Mouse (Mus musculus) gastrocnemius, postnatal 25 days (tissue): ENCODE measurements around the gene Arvcf. TPM values are rescaled to one million over a fixed set of nuclear protein-coding genes. Genes with fewer than 3 reads are reported as not detected.
A peak's percentile ranks its signal among the peaks of the same experiment; 100 is the strongest.

ENCODE experiments used
- DNase-seq: peaks from one replicate; pipeline ENCODE4 v3.0.0; 2022
- total RNA-seq, 2 experiments: library from RNA; stranded (reverse); gene quantifications; 1 replicate in 1 of 2; 2 replicates in 1 of 2; pipeline ENCODE4 v1.2.3; 2021

Gene Arvcf
- total RNA-seq, 2 experiments from 2014 or later = 12.5 to 14.3 TPM

GRCm38 (mm10) chr16:18388583-18389435 lies 40.8 kb downstream of the Arvcf start:
- peak; percentile 6 for DNase-seq

GRCm38 (mm10) chr16:18390399-18390798 lies 42.4 kb downstream of the Arvcf start:
- no peak for DNase-seq

- no peak for DNase-seq
Measured at GRCm38 (mm10) chr16:18391127-18391526, 43.1 kb downstream of the Arvcf start.

GRCm38 (mm10) chr16:18391728-18392127 lies 43.7 kb downstream of the Arvcf start:
- no peak for DNase-seq

- DNase-seq = peak; percentile 92
Measured at GRCm38 (mm10) chr16:18392469-18393426, 44.8 kb downstream of the Arvcf start.

GRCm38 (mm10) chr16:18393595-18393994 lies 45.6 kb downstream of the Arvcf start:
- DNase-seq = no peak

- no peak for DNase-seq
Measured at GRCm38 (mm10) chr16:18394056-18394455, 46.1 kb downstream of the Arvcf start.

GRCm38 (mm10) chr16:18394777-18395619 lies 47.0 kb downstream of the Arvcf start:
- DNase-seq = no peak

- no peak for DNase-seq
Measured at GRCm38 (mm10) chr16:18395620-18396036, 47.6 kb downstream of the Arvcf start.

GRCm38 (mm10) chr16:18396201-18396600 lies 48.2 kb downstream of the Arvcf start:
- peak; percentile 80 for DNase-seq

- no peak for DNase-seq
Measured at GRCm38 (mm10) chr16:18396791-18397621, 49.0 kb downstream of the Arvcf start.

GRCm38 (mm10) chr16:18400028-18400427 lies 52.0 kb downstream of the Arvcf start:
- DNase-seq = no peak

GRCm38 (mm10) chr16:18400472-18401216 lies 52.7 kb downstream of the Arvcf start:
- DNase-seq = no peak

GRCm38 (mm10) chr16:18403285-18403684 lies 55.3 kb downstream of the Arvcf start:
- DNase-seq = no peak

- no peak for DNase-seq
Measured at GRCm38 (mm10) chr16:18405091-18405854, 57.3 kb downstream of the Arvcf start.

- no peak for DNase-seq
Measured at GRCm38 (mm10) chr16:18405876-18406275, 57.9 kb downstream of the Arvcf start.

GRCm38 (mm10) chr16:18406293-18406692 lies 58.3 kb downstream of the Arvcf start:
- peak; percentile 52 for DNase-seq

GRCm38 (mm10) chr16:18407912-18408311 lies 59.9 kb downstream of the Arvcf start:
- DNase-seq = no peak

GRCm38 (mm10) chr16:18409776-18410175 lies 61.8 kb downstream of the Arvcf start:
- DNase-seq = no peak
